Mouse (Mus musculus) erythroid progenitor cell, adult 5-6 weeks (primary cell): ENCODE measurements around the gene Comt. TPM values are rescaled to one million over a fixed set of nuclear protein-coding genes. Genes with fewer than 3 reads are reported as not detected.
A peak's percentile ranks its signal among the peaks of the same experiment; 100 is the strongest.

Experiments
- ATAC-seq: replicated peaks from 2 replicates; pipeline ENCODE4 v1.8.0; 2016; ENCODE audit warnings: moderate number of reproducible peaks, mild to moderate bottlenecking, moderate TSS enrichment, inconsistent platforms; ENCODE audit not compliant: poor library complexity, low FRiP score, severe bottlenecking
- total RNA-seq, 2 experiments: library from RNA; stranded (forward) in 1 of 2; stranded (reverse) in 1 of 2; fragments of 150-400 nt in 1 of 2; fragments of 186-747, 209-891 nt in 1 of 2; gene quantifications; 2 replicates each; pipeline versions ENCODE4 v1.2.3 to v1.2.4; 2015 to 2017; ENCODE audit warnings: low replicate concordance in 2 of 2

The Comt gene
- total RNA-seq, 2 experiments from 2014 or later: 67.4 to 131 TPM

- ATAC-seq: no peak
Observed at GRCm38 (mm10) chr16:18376297-18376954, 50.2 kb downstream of the Comt start.

GRCm38 (mm10) chr16:18373632-18374031 lies 53.0 kb downstream of the Comt start:
- no peak for ATAC-seq

GRCm38 (mm10) chr16:18370197-18370596 lies 56.5 kb downstream of the Comt start:
- ATAC-seq: 0 out of 2 replicates have a peak, but pooled peaks have one; percentile 19

- no peak for ATAC-seq
Observed at GRCm38 (mm10) chr16:18366849-18367248, 59.8 kb downstream of the Comt start.

- no peak for ATAC-seq
Observed at GRCm38 (mm10) chr16:18362948-18363347, 63.7 kb downstream of the Comt start.

GRCm38 (mm10) chr16:18360151-18360805 lies 66.4 kb downstream of the Comt start:
- ATAC-seq: no peak

GRCm38 (mm10) chr16:18357977-18358376 lies 68.7 kb downstream of the Comt start:
- no peak for ATAC-seq

- ATAC-seq: no peak
Observed at GRCm38 (mm10) chr16:18356961-18357360, 69.7 kb downstream of the Comt start.

Other genes with a start within 250 kb of the Comt start
- not detected in 2 replicates for gene Ccdc188, start 209.0 kb downstream of the Comt start, total RNA-seq (2015; ENCODE audit: low replicate concordance)
- not detected in 2 replicates for gene Ccdc188, start 209.0 kb downstream of the Comt start, total RNA-seq (2017; ENCODE audit: low replicate concordance)
- gene Zdhhc8, start 191.7 kb downstream of the Comt start, total RNA-seq (2015; ENCODE audit: low replicate concordance): 1.4 TPM in 1 of 2 replicates, not detected in the other
- gene Zdhhc8, start 191.7 kb downstream of the Comt start, total RNA-seq (2017; ENCODE audit: low replicate concordance): 2.2 TPM in 1 of 2 replicates, not detected in the other
- gene Trmt2a, start 178.2 kb downstream of the Comt start, total RNA-seq (2015; ENCODE audit: low replicate concordance): 51.2 and 52.4 TPM in 2 replicates
- 20.2 and 30.0 TPM in 2 replicates for gene Trmt2a, start 178.2 kb downstream of the Comt start, total RNA-seq (2017; ENCODE audit: low replicate concordance)
- 144 and 145 TPM in 2 replicates for gene Ranbp1, start 178.1 kb downstream of the Comt start, total RNA-seq (2015; ENCODE audit: low replicate concordance)
- 76.8 and 133 TPM in 2 replicates for gene Ranbp1, start 178.1 kb downstream of the Comt start, total RNA-seq (2017; ENCODE audit: low replicate concordance)
- gene Gm49776, start 168.5 kb downstream of the Comt start, total RNA-seq (2015; ENCODE audit: low replicate concordance): not detected in 2 replicates
- 4.1 TPM in 1 of 2 replicates, not detected in the other for gene Gm49776, start 168.5 kb downstream of the Comt start, total RNA-seq (2017; ENCODE audit: low replicate concordance)
- 121 and 133 TPM in 2 replicates for gene Dgcr8, start 137.6 kb downstream of the Comt start, total RNA-seq (2015; ENCODE audit: low replicate concordance)
- 138 and 218 TPM in 2 replicates for gene Dgcr8, start 137.6 kb downstream of the Comt start, total RNA-seq (2017; ENCODE audit: low replicate concordance)
- 61.3 and 62.5 TPM in 2 replicates for gene Tango2, start 78.7 kb downstream of the Comt start, total RNA-seq (2015; ENCODE audit: low replicate concordance)
- 47.2 and 51.9 TPM in 2 replicates for gene Tango2, start 78.7 kb downstream of the Comt start, total RNA-seq (2017; ENCODE audit: low replicate concordance)
- 3.2 and 8.8 TPM in 2 replicates for gene Arvcf, start 78.7 kb downstream of the Comt start, total RNA-seq (2015; ENCODE audit: low replicate concordance)
- gene Arvcf, start 78.7 kb downstream of the Comt start, total RNA-seq (2017; ENCODE audit: low replicate concordance): 6.2 and 22.0 TPM in 2 replicates
- 117 and 217 TPM in 2 replicates for gene Txnrd2, start 468 bp downstream of the Comt start, total RNA-seq (2015; ENCODE audit: low replicate concordance)
- 138 and 221 TPM in 2 replicates for gene Txnrd2, start 468 bp downstream of the Comt start, total RNA-seq (2017; ENCODE audit: low replicate concordance)
- 17.2 and 18.7 TPM in 2 replicates for gene Gnb1l, start 71.9 kb upstream of the Comt start, total RNA-seq (2015; ENCODE audit: low replicate concordance)
- 1.2 TPM in 1 of 2 replicates, not detected in the other for gene Gnb1l, start 71.9 kb upstream of the Comt start, total RNA-seq (2017; ENCODE audit: low replicate concordance)
- 2.9 and 5.0 TPM in 2 replicates for gene Rtl10, start 72.0 kb upstream of the Comt start, total RNA-seq (2015; ENCODE audit: low replicate concordance)
- 1.0 and 3.0 TPM in 2 replicates for gene Rtl10, start 72.0 kb upstream of the Comt start, total RNA-seq (2017; ENCODE audit: low replicate concordance)
- gene Tbx1, start 163.8 kb upstream of the Comt start, total RNA-seq (2015; ENCODE audit: low replicate concordance): not detected in 2 replicates
- gene Tbx1, start 163.8 kb upstream of the Comt start, total RNA-seq (2017; ENCODE audit: low replicate concordance): not detected in 2 replicates
- gene Gp1bb, start 195.6 kb upstream of the Comt start, total RNA-seq (2015; ENCODE audit: low replicate concordance): 1.7 TPM in 1 of 2 replicates, not detected in the other
- 0.51 TPM in 1 of 2 replicates, not detected in the other for gene Gp1bb, start 195.6 kb upstream of the Comt start, total RNA-seq (2017; ENCODE audit: low replicate concordance)
- 6.1 TPM in 1 of 2 replicates, not detected in the other for gene Gm49601, start 199.6 kb upstream of the Comt start, total RNA-seq (2015; ENCODE audit: low replicate concordance)
- 4.2 TPM in 1 of 2 replicates, not detected in the other for gene Gm49601, start 199.6 kb upstream of the Comt start, total RNA-seq (2017; ENCODE audit: low replicate concordance)
- 2.1 and 7.6 TPM in 2 replicates for gene Sept5, start 203.1 kb upstream of the Comt start, total RNA-seq (2015; ENCODE audit: low replicate concordance)
- 11.2 TPM in 1 of 2 replicates, not detected in the other for gene Sept5, start 203.1 kb upstream of the Comt start, total RNA-seq (2017; ENCODE audit: low replicate concordance)